Mouse (Mus musculus) mesoderm, embryonic 11.5 days (tissue): ENCODE measurements at regions not wholly inside any gene's neighbourhood (a gene's known extent, or its start where the extent isn't known, plus 50 kb on each side); places are given as distances from the start of the nearest gene placed in this dataset.
"Not testable (repeated sequence)": the region's sequence is repeated elsewhere in the genome, so short reads cannot be mapped to it uniquely, and the experiment has no call there.

Source experiments
- DNase-seq: peaks from one replicate; pipeline ENCODE4 v3.0.0-alpha.2; 2012; ENCODE audit warnings: low read depth, low spot score

DNA sequence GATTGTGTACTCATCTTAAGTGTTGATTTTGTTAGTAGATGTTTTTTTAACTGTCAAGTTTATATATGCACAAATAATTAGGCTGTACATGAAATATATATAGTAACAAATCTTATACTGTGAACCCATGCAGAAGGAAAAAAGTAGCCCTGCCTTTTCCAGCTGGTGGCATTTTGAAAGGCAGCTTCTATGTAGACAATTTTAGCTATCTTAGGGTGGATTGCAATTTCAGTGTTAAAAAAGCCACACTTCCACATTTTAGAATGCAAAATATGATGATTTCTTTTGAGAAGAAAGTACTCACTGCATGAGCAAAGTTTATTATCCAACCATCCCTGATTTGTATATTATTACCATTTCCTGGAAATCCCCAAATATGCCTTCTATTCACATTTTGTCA is 1256.1 kb upstream of the Gm12353 start:
- DNase-seq: no peak

DNA sequence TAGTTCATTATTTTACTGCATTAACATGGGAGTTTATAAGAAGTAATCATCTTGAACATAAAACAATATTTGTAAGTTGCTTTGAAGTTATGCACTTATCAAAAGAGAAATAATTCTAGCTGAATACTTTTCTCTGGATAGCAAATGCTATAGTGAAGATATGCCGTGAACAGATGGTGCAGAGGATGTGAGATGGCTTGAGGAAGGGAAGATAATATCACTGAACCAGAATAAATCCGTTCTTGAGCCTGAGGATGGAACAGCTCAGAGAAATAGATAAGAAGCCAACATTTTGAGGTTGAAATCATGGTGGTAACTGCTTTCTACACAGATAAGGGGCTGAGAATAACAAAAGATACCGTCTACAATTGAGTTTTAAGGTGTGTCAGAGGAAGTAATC is 1239.7 kb upstream of the Gm12353 start:
- no peak for DNase-seq

DNA sequence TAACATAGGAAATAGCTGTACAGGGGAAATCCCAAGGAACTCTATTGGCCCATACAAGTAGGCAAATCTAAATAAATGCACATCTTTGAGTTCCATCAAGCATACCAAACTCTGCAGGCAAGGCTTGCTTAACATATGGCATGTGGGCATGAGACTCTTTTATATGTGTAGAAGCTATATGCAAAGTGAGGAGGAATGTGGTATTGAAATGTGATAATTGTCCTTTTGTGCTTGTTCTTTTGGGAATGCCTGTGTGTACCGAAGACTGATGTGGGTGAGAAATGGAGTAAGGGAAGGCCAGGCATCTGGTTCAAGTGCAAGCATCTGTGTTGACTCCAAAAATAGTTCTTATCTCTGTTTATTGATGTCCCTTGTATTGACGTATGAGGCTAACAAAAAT is 1239.3 kb upstream of the Gm12353 start:
- no peak for DNase-seq

DNA sequence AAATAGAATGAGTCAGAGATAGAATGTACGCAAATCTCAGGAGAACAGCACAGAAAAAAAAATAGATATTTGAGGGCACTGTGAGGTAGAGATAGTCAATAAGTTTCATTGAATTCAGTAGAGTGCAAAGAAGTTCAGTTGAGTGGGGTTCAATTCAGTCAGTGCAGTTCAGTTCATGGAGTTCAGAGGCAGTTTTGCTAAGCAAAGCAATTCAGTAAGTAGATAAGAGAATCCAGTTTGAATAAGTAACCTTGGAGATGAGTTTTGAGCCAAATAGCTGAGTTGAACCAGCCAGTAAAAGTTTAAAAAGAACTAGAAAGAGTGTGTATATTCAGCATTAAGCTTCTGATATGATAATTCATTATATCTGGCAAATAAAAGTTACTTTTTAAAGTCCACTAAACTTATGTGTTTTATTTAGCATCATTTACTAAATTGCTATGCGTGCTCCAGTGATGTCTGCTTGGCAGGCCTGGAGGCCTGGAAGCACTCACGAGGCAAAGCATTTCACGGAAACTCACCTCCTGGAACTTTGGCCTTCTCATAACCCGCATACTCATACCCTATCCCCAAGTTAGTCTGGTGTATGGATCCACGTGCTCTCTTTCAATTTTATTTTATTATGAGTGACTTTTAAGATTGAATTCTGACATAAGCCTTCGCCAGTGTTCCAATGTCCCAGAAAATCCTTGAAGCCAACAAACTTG is 1210.3 kb upstream of the Gm12353 start:
- no peak for DNase-seq

DNA sequence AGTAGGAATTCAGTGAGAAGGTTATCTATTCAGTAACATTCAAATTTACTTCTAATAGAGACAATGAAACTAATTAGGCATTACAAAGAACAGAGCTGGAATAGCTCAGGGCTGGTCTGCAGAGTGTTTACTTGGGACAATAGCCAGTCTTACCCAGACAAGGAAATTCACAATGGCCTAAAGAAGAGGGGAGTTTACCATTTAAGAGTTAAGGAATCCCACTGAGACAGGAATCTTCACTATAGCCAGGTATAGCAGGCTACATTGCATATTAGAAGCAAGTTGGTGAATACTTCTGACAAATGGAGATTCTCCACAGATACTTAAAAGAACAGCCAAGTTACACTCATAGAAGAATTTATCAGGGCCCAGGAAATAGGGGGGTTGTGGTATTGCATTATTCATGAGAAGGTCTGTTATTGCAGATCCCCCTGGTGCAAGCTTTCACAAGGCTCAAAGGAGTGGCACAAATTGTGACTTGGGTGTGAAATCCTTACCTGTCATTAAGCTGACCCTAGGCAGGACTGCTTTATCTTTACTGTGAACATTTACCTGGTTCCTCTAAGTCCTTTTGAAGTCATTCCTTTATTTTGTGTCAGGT is 1209.6 kb upstream of the Gm12353 start:
- not testable (repeated sequence) for DNase-seq

DNA sequence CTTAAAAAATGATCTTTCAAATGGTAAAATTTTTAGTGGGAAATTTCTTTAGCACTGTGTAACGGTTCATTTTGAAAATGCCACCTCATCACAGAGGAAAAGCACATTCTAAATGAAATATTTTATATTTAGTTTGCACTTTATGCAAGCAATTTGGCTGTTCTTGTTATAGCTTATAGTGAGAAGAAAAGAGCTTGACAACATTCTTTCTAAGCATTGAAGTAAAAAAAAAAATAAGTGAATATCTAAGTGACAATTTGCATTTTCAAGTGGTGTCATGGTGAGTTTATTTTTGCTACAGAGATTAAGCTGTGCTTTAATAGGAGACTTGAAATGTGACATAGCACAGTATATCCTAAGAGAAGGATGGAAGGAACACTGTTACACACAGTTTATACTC is 1194.9 kb upstream of the Gm12353 start:
- no peak for DNase-seq

DNA sequence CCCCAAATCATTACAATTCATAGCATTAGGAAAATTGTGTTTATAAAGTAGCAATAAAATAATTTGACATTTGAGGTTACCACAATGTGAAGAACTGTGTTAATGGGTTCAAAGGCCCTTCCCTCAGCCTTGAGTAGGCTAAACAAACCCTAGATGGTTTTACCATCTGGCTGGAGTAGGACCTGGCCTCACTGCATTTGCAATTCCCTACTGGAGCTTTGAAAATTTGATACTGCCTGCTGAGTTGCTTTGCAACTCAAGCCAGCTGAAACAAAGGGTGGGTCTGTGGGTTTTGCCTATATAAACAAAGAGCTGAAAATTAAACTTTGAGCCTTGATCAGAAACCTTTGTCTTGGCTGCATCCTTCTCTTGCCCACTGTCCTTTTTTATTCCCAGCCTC is 1163.9 kb upstream of the Gm12353 start:
- peak; percentile 13 for DNase-seq

DNA sequence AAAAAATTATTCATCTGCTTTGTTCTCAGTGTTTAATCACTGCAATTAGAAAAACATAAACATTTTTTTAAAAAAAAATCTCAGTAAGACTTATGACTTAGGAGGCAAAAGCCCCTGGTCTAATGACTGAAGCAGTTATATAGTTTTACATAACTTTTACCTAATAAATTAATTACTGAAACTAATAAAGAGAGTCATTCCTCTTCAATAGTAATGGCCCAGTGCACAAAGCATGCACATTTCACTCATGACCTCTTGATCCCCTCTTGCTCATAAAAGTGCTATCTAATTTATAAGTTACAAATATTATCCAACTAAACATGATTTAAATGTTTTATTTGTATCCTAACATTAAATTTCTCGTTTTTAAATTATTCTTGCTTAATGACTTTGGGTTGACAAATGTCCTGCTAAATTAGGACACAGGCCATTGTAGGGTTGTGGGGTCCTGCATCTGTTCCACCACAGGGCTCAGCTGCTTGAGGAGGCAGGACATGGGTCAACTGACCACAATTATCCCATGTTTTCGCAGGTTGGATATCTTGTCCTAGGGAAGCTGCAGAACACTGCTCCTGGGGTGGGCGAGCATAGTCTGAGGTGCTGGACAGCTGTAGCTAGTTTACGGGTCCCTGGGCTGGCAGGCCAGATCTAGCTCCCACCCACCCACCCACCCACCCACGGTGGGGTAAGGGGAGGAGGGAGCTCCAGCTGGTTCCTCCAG is 1160.8 kb upstream of the Gm12353 start:
- no peak for DNase-seq

DNA sequence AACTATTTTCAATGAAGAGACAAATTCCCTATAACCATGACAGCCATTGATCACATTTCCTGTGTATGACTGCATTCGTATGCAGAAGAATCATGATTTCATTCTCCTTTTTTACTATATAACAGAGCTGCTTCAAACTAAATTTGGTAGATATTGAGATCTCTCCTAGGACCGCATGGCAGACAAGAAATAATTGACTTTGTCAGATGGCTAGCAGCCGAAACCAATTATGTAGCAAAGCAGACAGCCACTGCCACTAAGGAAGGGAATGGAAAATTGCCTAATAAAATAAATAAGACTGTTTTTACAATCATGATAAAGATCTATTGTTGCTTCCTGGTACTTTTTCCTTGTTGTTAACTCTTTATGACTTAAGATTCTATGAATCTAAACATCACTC is 1143.6 kb upstream of the Gm12353 start:
- DNase-seq: no peak

DNA sequence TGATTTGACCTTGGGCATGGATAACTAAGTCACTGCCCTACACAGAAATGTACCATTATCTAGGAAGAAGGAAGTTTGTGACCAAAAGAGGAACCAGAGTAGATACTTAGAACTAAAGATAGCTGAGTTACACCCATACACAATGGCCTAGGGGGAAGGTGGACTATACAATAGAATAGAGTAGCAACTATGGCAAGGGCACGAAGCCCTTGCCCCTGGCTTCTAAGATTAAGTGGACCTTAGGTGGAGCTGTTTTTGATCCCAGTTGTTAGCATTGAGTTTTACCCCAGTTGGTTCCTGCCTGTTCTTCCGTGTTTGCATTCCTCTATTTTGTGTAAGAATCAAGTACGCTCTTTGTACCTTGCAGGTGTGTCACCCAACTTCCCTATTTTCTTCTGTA is 1137.0 kb upstream of the Gm12353 start:
- not testable (repeated sequence) for DNase-seq

DNA sequence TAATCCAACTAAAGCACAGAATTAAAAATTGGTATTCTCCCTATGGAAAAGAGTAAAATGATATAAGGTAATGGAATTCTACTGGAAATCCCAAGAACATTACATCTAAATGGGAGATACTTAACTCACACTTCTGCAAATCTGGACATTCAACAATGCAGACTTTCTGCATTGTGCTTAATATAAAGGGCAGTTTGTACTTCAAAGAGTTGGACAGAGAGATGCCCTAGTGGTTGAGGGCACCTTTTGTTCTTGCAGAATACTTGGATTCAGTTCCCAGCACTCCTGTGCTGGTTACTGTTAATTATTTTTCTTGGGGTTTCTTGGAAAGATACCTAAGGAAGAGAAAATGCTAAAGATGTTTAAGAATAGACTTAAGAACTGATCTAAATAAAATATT is 1135.7 kb upstream of the Gm12353 start:
- no peak for DNase-seq
